Mouse (Mus musculus) retina, adult 2 months (tissue): ENCODE data around the gene Sowahb.
"Not testable (repeated sequence)": the region's sequence is repeated elsewhere in the genome, so short reads cannot be mapped to it uniquely, and the experiment has no call there.

Experiments
- DNase-seq: peaks from one replicate; pipeline ENCODE4 v3.0.0-alpha.2; 2012; ENCODE audit warnings: low read depth, low spot score

The Sowahb gene

DNA sequence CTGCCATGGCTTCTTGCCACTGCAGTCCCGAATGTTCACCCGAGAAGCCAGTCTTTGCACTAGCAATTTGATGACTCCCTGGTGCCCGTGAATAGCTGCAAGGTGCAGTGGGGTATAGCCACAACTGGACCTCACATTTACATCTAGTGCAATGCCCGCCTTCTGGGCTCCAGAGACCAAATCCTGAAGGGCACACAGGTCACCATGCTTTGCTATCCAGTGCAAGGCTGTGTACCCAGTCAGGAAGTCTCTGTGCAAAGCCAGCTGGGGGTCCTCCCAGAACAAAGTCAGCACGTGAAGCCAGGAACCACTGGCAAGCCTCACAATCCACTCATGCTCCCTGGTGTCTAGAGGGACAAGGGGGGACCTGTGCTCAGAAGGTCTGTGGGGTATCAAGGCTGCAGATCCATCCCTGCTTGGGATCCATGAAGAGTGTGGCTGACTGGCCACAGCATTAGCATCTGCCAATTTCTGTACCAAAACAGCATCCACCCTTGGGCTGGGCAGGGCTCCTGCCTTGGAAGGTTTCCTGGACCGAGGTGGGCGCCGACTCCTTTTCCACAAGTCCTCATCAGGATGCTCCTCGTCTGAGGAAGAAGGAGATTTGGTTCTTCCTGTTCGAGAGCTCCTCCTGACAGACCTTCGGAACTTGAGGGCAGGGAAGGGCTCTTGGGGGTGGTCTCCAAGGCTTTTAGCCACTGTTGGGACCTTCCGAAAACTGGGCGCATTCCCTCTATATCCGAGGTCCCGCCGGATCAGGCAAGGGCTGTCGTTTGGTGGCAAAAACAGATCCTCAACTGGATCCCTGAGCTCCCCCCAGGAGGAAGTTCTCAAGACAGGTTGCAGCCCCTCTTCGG is 1.8 kb downstream of the Sowahb start:
- DNase-seq: no peak

DNA sequence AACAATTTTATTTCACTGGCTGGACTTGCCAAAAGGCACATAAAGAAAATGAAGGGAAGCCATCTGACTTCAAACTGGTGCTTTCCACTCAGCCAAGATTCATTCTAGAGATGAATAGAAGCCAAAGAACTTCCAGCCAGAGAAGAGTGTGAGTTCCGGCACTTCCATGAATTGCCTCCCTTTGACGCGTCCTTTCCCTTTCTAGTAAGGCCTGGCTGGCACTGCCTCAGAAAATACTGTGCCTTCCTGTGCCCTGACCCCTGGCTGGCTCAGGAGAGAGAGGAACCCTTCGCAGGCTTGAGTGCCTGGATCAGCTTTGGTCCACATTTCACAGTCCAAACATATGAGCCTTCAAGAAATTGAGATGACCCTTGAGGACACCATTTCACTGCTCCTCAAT is 2.8 kb downstream of the Sowahb start:
- no peak for DNase-seq

DNA sequence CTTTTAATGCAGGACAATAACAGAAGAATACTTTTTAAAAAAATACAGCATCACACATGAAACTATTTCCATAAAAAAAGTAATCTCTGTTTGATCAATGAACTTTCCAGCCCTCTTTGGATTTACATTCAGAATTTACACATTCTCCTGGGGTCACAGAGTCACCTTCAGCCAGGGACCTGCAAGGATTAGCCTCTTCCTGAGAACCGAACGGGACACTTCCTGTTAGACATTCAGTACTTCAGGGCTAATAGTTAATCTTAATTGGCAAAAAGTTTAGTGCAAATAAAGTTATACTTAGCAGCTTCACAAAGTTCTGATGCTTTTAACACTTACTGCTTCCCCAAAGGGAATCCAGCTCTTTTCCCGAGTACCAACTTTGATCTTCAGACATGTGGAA is 3.5 kb downstream of the Sowahb start:
- no peak for DNase-seq

DNA sequence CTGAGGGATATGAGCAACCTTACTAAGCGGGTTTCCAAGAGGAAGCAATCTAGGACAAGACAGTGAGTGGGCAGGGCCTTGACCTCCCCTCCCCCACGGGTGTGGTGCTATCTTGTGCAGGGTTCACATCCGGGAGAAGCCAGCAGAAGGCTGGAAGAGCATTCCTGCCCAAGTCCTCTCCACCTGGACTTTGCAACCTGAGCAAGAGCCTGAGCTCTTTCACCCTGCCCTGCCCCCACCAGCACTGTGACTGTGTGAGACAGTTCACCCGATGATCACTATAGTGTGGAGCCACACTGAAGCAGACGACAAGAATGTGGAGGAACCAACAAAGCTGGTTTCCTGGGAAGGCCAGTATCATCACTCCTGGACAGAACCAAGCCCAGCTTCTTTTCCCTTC is 4.7 kb downstream of the Sowahb start:
- no peak for DNase-seq

DNA sequence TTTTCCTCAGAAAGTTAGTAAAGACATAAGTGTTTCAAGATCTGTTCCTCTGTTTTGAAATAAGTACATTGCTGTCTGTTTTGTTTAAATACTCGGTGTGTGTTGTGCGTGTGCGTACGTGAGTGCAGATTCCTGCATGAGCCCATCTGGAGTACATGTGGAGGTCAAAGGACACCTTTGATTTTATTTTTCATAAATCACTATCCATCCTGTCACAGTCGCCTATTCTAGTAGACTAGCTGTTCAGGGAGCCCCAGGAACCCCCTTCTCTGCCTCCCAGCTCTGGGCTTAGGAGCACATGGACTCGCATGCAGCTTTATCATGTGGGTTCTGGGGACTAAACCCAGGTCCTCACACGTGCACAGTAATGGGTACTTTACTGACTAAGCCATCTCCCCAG is 8.6 kb downstream of the Sowahb start:
- no peak for DNase-seq

DNA sequence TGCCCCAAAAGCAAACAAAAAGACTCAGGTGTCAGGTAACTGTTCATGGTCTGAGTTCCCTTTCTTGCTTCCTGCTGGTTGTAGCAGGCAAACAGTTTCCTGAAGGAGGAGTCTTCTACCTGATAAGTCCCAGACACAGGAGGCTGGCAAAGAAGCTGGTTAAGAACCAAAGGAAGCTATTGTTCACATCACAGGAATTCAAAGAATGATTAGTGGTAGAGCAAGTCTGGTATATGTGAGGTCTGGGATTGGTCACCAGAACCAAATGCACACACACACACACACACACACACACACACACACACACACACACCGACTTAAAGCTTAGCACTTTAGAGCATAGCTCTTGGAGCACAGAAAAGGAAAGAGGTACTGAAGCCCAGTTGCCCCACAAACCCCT is 9.5 kb downstream of the Sowahb start:
- DNase-seq: no peak

DNA sequence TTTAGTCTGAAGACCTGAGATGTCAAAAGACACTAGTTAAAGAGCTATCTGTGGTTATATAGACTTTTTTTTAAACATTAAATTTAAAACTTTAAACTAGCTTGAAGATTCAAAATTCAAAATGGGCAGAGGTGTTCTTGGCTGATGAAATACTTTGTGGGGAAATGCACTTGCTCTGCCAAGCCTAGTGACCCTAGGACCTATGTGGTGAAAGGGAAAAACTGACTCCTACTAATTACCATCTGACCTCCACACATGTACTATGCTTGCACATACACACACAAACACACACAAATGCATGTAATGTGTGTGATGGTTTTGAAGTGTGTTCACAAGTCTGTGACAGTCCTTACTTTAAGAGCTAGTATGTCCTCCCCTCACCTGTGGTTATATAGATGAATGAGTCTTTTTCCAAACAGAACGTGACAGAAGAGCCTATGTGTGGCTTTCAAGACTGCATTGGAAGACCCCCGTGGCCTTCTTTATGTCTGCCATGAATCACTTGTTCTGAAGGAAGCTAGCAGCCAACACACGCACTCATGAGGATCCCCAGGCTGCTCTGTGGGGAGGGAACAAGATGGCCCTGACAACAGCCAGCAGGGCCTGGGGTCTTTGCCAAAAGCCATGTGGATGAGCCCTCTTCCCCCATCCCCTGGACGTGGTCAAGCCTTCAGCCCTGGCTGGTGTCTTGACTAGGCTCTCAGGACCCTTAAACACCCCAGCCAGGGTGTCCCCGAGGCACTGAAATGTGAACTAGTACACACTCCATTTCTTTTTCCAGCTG is 11.5 kb downstream of the Sowahb start:
- DNase-seq: no peak

DNA sequence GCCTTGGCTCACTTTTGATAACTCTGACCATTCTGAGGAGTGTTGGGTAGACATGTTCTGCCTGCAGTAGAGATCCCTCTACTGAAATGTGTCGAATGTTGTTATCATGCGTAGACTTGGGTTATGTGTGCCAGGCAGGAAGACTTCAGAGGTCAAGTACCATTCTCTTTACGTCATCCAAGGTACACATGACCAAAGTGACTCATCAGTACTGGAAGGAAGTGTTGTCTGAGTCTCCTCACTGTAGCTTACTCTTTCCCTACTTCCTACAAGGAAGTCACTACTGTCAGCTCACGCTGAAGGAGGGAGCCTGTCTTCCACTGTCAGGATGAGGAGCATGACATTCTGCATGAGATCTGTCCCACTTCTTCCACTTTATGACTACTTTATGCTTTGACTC is 12.2 kb downstream of the Sowahb start:
- DNase-seq: no peak

DNA sequence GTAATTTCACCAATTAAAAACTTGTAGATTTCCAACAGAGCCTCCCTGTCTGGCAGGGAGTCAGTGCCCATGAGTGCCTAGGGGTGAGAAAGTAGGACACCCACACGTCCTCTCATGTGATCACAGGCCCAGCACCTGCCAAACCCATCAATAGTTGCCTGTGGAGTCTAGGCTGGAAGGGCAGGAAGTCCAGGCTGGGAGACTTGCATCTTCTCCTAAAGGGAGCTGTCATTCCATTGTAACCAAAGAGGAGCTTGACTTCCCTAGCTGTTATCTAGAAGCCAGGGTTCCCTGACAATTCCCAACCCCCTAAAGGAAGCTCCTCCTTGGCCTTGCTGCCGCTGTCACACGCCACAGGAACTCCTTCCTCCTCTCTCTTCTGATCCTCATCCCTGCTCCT is 14.0 kb downstream of the Sowahb start:
- DNase-seq: no peak

DNA sequence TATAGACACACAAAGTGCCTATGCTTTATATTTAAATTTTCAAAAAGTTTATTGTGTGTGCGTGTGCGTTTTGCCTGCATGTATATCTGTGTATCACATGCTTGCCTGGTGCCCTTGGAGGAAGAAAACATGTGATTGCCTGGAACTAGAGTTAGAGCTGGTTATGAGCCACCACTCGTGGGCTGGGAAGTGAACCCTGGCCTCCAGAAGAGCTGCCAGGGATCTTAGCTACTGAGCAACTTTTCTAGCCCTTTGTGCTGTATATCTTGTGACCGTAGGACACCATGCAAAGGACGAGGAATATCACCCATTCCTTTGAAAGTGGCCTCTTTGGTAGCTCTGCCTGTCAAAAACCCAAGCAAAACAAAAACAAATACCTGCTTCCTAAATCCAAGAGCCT is 14.4 kb downstream of the Sowahb start:
- no peak for DNase-seq

DNA sequence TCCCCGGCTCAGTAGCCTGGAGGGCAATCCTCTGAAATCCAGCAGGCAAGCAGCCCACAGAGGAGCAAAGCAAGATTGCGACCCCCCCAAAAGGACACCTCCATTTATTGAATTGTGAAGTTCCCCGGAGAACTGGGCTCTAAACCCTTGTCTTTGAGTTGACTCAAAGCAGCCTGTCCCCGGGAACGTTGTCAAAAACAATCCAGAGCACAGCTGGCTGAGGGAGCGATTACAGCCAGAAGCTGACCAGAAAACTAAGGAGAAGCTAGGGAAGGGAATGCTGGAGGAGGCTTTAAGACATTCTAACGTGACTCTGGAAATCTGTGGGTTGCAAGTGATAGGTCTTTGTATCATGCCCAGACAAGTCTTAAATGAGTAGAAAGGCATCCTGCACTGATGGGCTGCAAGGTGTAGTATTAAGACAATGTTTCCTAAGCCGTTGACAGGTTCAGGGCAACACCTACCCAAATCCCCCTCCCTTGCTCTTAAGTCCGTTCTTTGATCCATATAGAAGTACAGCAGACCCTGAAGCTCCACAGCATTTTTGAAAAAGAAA is 17.6 kb downstream of the Sowahb start:
- DNase-seq: no peak

DNA sequence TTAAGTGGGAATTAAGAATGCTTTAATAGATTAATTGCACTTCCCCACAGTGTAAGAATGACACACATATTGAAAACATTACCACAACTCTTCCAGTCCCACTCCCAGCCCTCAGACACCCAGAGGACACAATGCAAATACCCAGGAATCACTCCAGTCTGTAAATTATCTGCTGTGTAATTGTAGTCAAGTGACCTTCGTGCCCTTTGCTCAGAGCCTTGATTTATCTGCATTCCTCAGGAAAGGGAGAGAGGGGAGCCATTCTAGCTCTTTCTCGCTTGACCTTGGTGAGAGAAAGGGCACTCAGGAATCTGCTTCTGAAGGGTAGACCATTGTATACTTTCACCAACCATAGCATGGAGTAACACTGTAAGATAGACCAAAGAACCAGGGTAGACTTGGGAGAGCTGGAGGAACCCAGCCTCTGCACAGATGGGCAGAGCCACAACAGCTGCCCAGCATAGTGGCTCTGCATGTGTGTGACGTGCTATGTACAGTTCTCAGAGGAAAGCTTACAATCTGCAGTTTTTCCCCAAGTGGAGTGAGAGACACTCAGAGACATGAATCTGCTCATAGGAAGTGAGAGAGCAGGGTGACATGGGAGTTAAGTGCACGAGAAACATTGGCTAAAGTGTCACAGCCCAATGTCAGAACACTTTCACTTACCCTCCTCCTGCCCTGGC is 18.2 kb downstream of the Sowahb start:
- DNase-seq: no peak

DNA sequence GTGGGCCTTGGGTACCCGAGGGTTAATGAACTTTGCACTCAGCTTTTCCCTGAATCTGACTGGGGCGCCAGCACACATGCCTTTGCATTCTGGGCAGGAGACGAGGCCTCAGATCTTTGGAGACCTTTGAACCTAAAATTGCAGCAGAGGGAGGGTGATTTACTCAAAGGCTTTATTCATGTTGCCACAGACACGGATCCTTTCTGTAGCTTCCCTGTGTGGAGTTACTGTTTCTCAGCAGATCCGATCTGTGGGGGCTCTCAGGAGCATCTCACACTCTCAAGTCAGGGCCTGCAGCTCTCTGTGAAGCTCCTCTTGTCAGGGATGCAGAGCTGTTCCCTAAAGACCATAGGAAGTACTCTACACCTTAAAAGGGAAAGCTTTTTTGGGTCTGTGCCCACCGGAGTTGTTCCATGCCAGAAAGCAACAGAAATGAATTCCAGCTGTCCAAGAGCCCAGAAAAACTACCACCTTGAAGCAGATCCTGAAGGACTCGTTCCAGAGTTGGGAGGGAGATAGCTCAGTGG is 20.0 kb downstream of the Sowahb start:
- DNase-seq: no peak

DNA sequence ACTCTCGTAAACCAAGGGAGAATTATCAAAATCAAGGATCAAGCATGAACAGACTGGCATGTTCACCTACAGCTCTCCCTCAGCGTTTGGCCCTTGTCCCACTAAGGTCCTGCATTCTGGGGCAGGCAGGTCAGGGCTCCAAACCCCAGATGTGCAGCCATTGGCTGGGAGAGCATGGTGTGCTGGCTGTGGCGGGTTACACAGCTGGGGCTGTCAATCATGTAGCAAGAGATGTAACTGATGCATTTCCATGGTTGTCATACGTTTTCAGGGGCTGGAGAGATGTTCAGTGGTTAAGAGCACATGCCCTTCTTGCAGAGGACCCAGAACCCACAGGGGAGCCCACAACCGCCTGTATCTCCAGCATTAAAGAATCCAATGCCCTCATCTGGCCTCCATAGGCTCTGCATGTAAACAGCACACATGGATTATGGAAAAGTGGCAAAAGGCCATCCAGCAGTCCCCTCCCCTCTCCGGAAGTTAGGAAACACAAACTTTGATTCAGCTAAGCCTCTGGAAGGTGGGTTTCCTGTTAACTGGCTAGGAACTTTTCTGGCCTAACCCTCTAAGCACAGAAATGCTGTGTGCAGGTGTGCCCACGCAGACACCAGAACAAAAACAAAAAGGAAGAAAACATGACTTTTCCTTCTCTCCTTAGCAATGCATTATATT is 22.6 kb downstream of the Sowahb start:
- DNase-seq: no peak

DNA sequence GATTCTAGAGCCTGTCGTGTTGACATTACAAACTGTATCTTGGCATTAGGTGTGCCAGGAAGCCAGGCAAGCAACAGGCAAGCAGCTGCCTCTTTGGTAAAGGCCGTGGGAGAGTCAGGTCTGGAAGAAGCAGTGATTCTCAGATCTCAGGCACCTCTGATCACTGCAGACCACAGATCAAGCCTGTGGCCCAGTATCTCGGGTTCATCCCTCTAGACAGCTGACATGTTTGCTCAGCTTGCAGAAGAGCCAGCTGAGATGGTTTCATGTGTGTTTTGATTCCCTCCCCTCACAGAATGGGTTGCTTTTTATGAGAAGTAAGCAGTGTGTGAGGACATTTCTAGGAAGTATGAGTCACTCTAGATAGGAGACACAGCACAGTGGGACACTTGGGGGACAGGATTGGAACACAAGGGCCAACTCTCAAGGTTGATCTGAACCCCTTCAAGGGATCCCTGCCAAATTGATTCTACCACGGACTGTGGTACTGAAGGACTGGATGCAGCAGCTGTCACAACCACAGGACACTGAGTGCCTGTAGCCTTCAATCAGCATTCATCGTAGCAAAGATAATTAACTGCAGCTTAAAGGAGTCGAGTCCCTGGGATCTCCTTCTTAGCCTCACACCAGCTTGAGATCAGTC is 24.7 kb downstream of the Sowahb start:
- no peak for DNase-seq

DNA sequence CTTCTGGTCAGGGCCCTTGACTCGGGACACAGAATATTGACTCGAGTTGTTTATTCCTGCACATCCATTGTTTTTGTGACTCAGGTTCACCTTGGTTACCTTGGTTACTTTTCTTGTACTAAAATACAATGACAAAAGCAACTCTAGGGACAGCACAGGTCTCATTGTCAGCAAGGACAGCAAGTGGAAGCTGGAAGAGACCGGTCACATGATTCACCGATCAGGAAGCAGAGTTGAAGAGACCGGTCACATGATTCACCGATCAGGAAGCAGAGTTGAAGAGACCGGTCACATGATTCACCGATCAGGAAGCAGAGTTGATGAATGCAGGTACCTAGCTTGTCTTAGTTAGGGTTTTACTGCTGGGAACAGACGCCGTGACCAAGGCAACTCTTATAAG is 25.6 kb downstream of the Sowahb start:
- DNase-seq: not testable (repeated sequence)

DNA sequence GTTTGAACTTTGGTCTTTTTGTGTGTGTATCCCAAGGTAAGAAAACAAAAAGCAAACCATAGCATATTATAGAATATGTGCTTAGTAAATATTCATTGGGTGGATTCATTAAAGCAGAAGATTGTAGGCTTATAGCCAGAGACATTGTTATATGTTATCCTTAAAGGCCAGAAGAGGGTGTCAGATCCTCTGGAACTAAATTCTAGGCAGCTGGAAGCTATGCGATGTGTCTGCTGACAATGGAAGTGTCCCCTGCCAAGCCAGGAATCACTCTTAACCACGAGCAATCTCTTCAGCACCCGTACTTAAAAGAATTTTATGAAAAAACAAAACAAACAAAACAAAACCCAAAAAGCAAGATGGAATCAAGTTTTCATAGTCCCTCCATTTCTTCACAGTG is 27.1 kb downstream of the Sowahb start:
- no peak for DNase-seq

DNA sequence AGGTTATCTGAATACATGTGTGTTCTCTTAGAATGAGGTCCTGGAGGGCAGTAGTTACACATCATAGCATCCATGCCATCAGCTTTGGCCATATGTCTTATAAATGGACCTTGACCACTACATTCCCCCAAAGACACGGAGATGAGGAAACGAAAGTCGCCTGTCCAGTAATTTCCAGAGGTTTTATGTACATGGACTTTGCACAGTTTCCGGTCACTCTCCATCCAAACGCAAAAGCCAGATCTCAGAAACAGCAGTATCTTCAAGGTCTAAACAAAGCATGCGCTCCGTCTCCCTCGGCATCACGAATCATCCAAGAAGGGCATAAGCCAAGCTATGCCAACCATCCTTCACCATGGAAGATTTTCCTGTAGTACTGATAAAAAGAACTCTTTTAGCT is 36.6 kb downstream of the Sowahb start:
- DNase-seq: no peak

DNA sequence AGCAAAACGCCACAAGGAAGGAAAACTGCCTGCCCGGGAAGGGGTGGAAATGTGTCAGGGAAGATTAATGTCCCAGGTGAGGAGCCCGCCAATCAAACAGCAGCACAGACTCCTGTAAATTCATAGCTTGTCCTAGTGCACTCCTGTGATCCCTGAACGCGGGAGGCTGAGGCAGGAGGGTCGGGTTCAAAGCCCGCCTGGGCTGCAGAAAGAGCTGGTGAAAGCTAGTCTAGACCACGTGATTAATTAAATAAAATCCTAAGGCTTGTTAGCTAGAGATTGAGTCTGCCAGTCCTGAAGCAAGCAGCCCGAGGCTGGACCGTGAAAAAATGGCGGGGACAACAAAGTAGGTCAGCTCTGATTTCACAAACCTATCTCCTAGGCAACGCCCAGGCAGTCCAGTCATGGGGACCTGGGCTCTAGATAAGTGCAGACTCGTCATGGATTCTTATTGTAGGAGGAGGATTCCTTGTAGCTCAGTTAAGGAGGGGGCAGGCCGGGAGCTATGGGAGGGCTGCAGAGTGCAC is 38.9 kb downstream of the Sowahb start:
- DNase-seq: no peak

DNA sequence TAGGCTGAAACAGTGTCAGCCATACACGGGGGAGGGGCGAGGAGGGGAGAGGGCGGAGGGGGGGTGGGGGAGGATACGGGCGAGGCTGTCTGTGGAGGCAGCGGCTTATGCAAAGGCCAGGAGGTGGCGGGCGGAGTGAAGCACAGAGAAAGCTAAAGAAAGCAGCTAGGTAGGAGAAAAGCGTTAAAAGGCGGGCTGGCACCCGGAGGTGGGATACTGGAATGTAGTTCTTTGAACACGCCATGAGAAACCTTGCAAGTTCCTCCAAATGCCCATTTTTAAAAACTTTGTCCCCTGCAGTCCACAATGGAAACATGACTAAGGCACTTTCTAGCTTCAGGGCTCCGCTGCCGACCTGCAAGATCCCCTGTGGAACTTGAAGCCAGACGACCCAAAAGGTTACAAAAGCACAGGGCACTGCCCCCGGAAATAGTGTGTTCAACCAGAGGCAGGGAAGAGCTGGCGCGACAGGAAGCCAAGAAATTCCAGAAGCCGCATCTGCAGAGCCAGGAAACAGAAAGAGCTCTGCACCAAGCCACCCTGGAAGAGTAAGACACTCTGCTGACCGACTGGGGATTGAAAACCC is 39.5 kb downstream of the Sowahb start:
- DNase-seq: no peak
